Mouse (Mus musculus): ENCODE results near the gene Pde8a. TPM values are rescaled to one million over a fixed set of nuclear protein-coding genes. Genes with fewer than 3 reads are reported as not detected.
A peak's percentile ranks its signal among the peaks of the same experiment; 100 is the strongest.
"Not testable (repeated sequence)": the region's sequence is repeated elsewhere in the genome, so short reads cannot be mapped to it uniquely, and the experiment has no call there.

Gene Pde8a
- polyA plus RNA-seq, 1 experiment from 2014 or later: 6.5 TPM

DNA sequence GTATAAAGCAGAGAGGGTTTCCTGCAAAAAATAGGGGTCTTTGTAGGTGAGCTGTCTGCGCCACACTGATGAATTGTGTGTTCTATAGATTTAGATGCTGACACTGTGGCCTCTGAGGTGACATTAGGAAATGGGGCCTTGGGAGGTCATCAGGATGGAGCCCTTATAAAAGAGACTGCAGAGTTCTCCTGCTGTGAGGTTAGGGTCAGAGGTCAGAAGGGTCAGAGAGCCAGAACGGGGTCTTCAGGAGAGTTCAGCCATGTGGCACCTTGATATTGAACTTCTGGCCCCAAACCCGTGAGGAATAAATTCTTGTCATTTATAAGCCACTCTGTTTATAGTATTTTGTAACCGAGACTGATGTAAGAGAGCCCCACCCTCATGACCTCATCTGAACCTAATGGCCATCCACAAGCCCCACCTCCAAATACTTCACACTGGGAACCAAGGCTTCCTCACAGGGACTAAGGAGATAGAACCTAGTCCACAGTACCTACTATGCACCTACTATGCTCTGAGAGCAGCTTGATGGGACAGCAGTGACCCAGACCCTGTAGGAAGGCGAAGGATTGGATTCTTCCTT is 37.1 kb upstream of the Pde8a start:
- no peaks in the 10 kb centered on the region for H3K4me1 ChIP-seq (ENCODE audit: insufficient read depth, low read depth, low read length)
- no peaks in the 10 kb centered on the region for H3K9me3 ChIP-seq (ENCODE audit: low read length)
- ATAC-seq: no peak
- H3K4me3 ChIP-seq (ENCODE audit: low read depth, low read length): no peak overlapping the region
- DNase-seq (ENCODE audit: low spot score): peak; percentile 47
- WGBS: 50% methylated on average over 5 of the region's 5 CpGs
- H3K27ac ChIP-seq (ENCODE audit: low read length): no peak overlapping the region
- no peaks in the 10 kb centered on the region for H3K27me3 ChIP-seq (replicated peaks; ENCODE audit: insufficient read depth, low read length)
- H3K9ac ChIP-seq (replicated peaks; ENCODE audit: low read depth): no peak overlapping the region
- H3K36me3 ChIP-seq (ENCODE audit: insufficient read depth, low read length): no peaks in the 10 kb centered on the region
- no peak for TF ChIP-seq CTCF (IDR thresholded peaks at IDR 0.05)
- TF ChIP-seq EP300 (IDR thresholded peaks at IDR 0.05): no peak
- H3K4me2 ChIP-seq (replicated peaks; ENCODE audit: low read depth, low read length): no peak overlapping the region

DNA sequence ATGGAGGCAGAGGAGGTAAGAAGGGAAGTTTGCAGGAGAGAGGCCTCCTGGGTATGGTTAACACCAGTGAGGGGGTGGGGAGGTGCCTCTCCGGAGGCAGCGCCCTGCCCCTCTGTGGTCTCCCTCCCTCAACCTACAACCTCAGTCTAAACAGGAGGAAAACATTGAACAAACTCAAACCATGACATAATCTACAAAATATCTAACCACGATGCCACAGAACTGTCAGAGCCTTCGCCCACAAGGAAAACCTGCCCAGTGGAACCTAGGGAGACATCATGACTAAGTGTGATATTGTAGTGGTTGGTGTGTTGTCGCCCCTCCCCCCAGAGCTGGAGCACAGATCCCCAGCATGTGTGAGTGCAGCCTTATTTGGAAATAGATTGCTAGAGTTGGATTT is 33.9 kb upstream of the Pde8a start:
- ATAC-seq (peak; percentile 19), DNase-seq (ENCODE audit: low spot score) (no peak)
- Histone ChIP-seq H3K4me1 (ENCODE audit: insufficient read depth, low read depth, low read length) (no peaks in the 10 kb centered on the region), H3K9ac (replicated peaks; ENCODE audit: low read depth) (no peak overlapping the region), H3K27ac (ENCODE audit: low read length) (no peak overlapping the region), H3K27me3 (replicated peaks; ENCODE audit: insufficient read depth, low read length) (no peaks in the 10 kb centered on the region), H3K4me3 (ENCODE audit: low read depth, low read length) (no peak overlapping the region), H3K4me2 (replicated peaks; ENCODE audit: low read depth, low read length) (no peak overlapping the region), H3K36me3 (ENCODE audit: insufficient read depth, low read length) (no peaks in the 10 kb centered on the region), H3K9me3 (ENCODE audit: low read length) (no peaks in the 10 kb centered on the region)
- TF ChIP-seq EP300 (IDR thresholded peaks at IDR 0.05) (no peak), CTCF (IDR thresholded peaks at IDR 0.05) (no peak)
- WGBS: 56% methylated on average over 5 of the region's 5 CpGs

GRCm38 (mm10) chr7:81182492-81183175 is 30.8 kb upstream of the Pde8a start:
- no peak for TF ChIP-seq CTCF (IDR thresholded peaks at IDR 0.05)
- no peak for TF ChIP-seq EP300 (IDR thresholded peaks at IDR 0.05)
- no peaks in the 10 kb centered on the region for H3K36me3 ChIP-seq (ENCODE audit: insufficient read depth, low read length)
- no peak overlapping the region for H3K27ac ChIP-seq (ENCODE audit: low read length)
- 77% methylated on average over 10 of the region's 10 CpGs for WGBS
- no peak overlapping the region for H3K4me2 ChIP-seq (replicated peaks; ENCODE audit: low read depth, low read length)
- H3K9me3 ChIP-seq (ENCODE audit: low read length): no peaks in the 10 kb centered on the region
- ATAC-seq: no peak
- H3K27me3 ChIP-seq (replicated peaks; ENCODE audit: insufficient read depth, low read length): no peaks in the 10 kb centered on the region
- H3K4me3 ChIP-seq (ENCODE audit: low read depth, low read length): no peak overlapping the region
- H3K9ac ChIP-seq (replicated peaks; ENCODE audit: low read depth): no peak overlapping the region
- no peak for DNase-seq (ENCODE audit: low spot score)
- no peaks in the 10 kb centered on the region for H3K4me1 ChIP-seq (ENCODE audit: insufficient read depth, low read depth, low read length)

GRCm38 (mm10) chr7:81183181-81183580 is 30.2 kb upstream of the Pde8a start:
- Histone ChIP-seq H3K36me3 (ENCODE audit: insufficient read depth, low read length) (no peaks in the 10 kb centered on the region), H3K4me1 (ENCODE audit: insufficient read depth, low read depth, low read length) (no peaks in the 10 kb centered on the region), H3K9ac (replicated peaks; ENCODE audit: low read depth) (no peak overlapping the region), H3K9me3 (ENCODE audit: low read length) (no peaks in the 10 kb centered on the region), H3K27ac (ENCODE audit: low read length) (no peak overlapping the region), H3K4me2 (replicated peaks; ENCODE audit: low read depth, low read length) (no peak overlapping the region), H3K4me3 (ENCODE audit: low read depth, low read length) (no peak overlapping the region), H3K27me3 (replicated peaks; ENCODE audit: insufficient read depth, low read length) (no peaks in the 10 kb centered on the region)
- ATAC-seq: no peak
- no peak for DNase-seq (ENCODE audit: low spot score)
- TF ChIP-seq EP300 (IDR thresholded peaks at IDR 0.05) (no peak), CTCF (IDR thresholded peaks at IDR 0.05) (no peak)

GRCm38 (mm10) chr7:81184136-81184535 is 29.3 kb upstream of the Pde8a start:
- H3K4me3 ChIP-seq (ENCODE audit: low read depth, low read length): no peak overlapping the region
- no peaks in the 10 kb centered on the region for H3K4me1 ChIP-seq (ENCODE audit: insufficient read depth, low read depth, low read length)
- TF ChIP-seq CTCF (IDR thresholded peaks at IDR 0.05): no peak
- TF ChIP-seq EP300 (IDR thresholded peaks at IDR 0.05): no peak
- H3K9ac ChIP-seq (replicated peaks; ENCODE audit: low read depth): no peak overlapping the region
- H3K36me3 ChIP-seq (ENCODE audit: insufficient read depth, low read length): no peaks in the 10 kb centered on the region
- H3K27ac ChIP-seq (ENCODE audit: low read length): no peak overlapping the region
- WGBS: 83% methylated on average over 2 of the region's 2 CpGs
- H3K9me3 ChIP-seq (ENCODE audit: low read length): no peaks in the 10 kb centered on the region
- H3K27me3 ChIP-seq (replicated peaks; ENCODE audit: insufficient read depth, low read length): no peaks in the 10 kb centered on the region
- DNase-seq (ENCODE audit: low spot score) (no peak), ATAC-seq (no peak)
- no peak overlapping the region for H3K4me2 ChIP-seq (replicated peaks; ENCODE audit: low read depth, low read length)

DNA sequence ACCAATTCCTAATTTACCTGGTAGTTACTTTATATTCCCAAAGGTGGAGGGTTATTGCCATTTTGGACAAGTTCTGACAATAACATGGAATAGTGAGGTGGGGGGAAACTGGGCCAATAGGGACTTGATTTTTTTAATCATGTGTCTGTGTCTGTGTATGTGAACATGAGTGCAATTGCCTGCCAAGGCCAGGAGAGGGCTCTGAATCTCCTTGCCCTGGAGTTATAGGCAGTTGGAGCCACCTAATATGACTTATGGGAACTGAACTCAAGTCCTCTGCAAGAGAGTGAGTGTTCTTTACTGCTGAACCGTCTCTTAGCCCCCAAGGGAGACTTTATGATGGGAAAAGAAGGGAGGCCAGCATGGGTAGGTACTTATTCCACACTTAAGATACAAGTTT is 28.7 kb upstream of the Pde8a start:
- H3K27me3 ChIP-seq (replicated peaks; ENCODE audit: insufficient read depth, low read length): no peaks in the 10 kb centered on the region
- H3K4me1 ChIP-seq (ENCODE audit: insufficient read depth, low read depth, low read length): no peaks in the 10 kb centered on the region
- H3K27ac ChIP-seq (ENCODE audit: low read length): no peak overlapping the region
- no peak overlapping the region for H3K4me3 ChIP-seq (ENCODE audit: low read depth, low read length)
- no peaks in the 10 kb centered on the region for H3K36me3 ChIP-seq (ENCODE audit: insufficient read depth, low read length)
- DNase-seq (ENCODE audit: low spot score) (no peak), ATAC-seq (no peak)
- TF ChIP-seq CTCF (IDR thresholded peaks at IDR 0.05) (no peak), EP300 (IDR thresholded peaks at IDR 0.05) (no peak)
- no peak overlapping the region for H3K4me2 ChIP-seq (replicated peaks; ENCODE audit: low read depth, low read length)
- 81% methylated on average over 1 of the region's 1 CpGs for WGBS
- H3K9ac ChIP-seq (replicated peaks; ENCODE audit: low read depth): no peak overlapping the region
- H3K9me3 ChIP-seq (ENCODE audit: low read length): no peaks in the 10 kb centered on the region

DNA sequence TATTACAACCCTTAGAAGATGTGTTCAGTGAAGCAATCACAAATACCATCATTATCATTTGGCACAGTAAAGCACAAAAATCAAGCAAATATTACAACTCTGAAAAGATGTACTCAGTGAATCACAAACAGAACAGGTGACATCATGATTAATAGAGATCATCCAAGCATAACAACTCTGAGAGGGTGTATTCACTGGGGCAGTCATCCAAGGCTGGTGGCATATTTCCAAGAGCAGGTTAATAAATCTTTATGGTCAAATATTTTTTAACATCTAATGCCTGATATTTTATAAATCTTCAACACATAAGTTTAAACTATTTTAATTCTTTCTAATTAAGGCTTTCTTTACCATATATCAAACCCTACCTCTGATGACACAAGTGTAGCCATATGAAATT is 27.4 kb upstream of the Pde8a start:
- H3K4me2 ChIP-seq (replicated peaks; ENCODE audit: low read depth, low read length); H3K27me3 ChIP-seq (replicated peaks; ENCODE audit: insufficient read depth, low read length); DNase-seq (ENCODE audit: low spot score); ATAC-seq; H3K4me3 ChIP-seq (ENCODE audit: low read depth, low read length); H3K9me3 ChIP-seq (ENCODE audit: low read length); H3K36me3 ChIP-seq (ENCODE audit: insufficient read depth, low read length); H3K4me1 ChIP-seq (ENCODE audit: insufficient read depth, low read depth, low read length); H3K27ac ChIP-seq (ENCODE audit: low read length); H3K9ac ChIP-seq (replicated peaks; ENCODE audit: low read depth): not testable (repeated sequence)

All from lung, postnatal 0 days (tissue).